10 mouse cellular contexts compared by ENCODE assay signal in the genomic region with DNA sequence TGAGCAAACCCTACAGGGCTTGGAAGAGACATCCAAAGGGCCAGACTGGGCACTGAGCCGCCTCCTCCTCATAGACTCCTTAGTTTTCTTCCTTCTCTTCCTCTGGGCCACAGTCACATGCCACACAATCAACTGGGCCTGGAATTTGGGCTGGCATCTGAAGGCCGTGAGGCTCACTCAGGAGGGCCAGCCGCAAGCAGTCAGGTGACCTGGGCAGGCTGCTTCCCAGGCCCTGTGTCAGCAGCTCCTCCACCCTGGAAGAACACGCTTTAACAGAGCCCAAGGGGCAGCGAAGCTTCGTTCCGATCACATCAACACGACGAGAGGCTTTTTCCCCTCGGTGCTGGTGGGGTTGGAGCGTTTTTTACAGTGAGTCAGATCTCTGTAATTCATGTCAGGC. TPM values are rescaled to one million over a fixed set of nuclear protein-coding genes. Genes with fewer than 3 reads are reported as not detected.
DNase-seq lines count a peak whose midpoint lies in the region; ATAC-seq and TF ChIP-seq lines count a peak whose summit lies in the region.
"Had no signal": no experiment of that assay in that cellular context is flagged by ENCODE, and none has a peak within 500 bp of the region (broad histone marks: within the 10 kb centered on the region; RNA-seq: fewer than 3 reads in every experiment).

No protein-coding gene starts in this region.

- H3K9me3 ChIP-seq in forebrain, embryonic 14.5 days (replicated peaks; ENCODE audit: control insufficient read depth, low read length): no peaks in the 10 kb centered on the region
- H3K9me3 ChIP-seq: forebrain, embryonic 15.5 days; neural tube, embryonic 13.5 days had no signal

- no peak overlapping the region for H3K4me2 ChIP-seq in forebrain, embryonic 14.5 days (ENCODE audit: low read length)
- H3K4me2 ChIP-seq: forebrain, embryonic 15.5 days; neural tube, embryonic 13.5 days had no signal

- peak overlapping the region; percentile 89 for H3K27ac ChIP-seq in cerebellum, adult 2 months (ENCODE audit: insufficient read depth, low read length)
- H3K27ac ChIP-seq in layer of hippocampus, adult 2 months: peak overlapping the region; percentile 54
- no peak overlapping the region for H3K27ac ChIP-seq in forebrain, embryonic 14.5 days (ENCODE audit: low read depth, low read length)
- H3K27ac ChIP-seq: forebrain, embryonic 15.5 days; neural tube, embryonic 13.5 days had no signal

- no peak overlapping the region for H3K4me3 ChIP-seq in cerebellum, adult 2 months (replicated peaks; ENCODE audit: insufficient read depth, low read depth, low read length)
- no peak overlapping the region for H3K4me3 ChIP-seq in layer of hippocampus, adult 2 months
- no peak overlapping the region for H3K4me3 ChIP-seq in forebrain, embryonic 14.5 days (ENCODE audit: low read depth, low read length)
- H3K4me3 ChIP-seq: forebrain, embryonic 15.5 days; neural tube, embryonic 13.5 days had no signal

- TF ChIP-seq POLR2A in cerebellum, adult 2 months (IDR thresholded peaks at IDR 0.05; ENCODE audit: borderline replicate concordance, insufficient read depth, low read length): no peak

- H3K4me1 ChIP-seq in cerebellum, adult 2 months (ENCODE audit: control insufficient read depth, insufficient read depth, low read length): peaks cover 88% of the 10 kb centered on the region
- peaks cover 20% of the 10 kb centered on the region for H3K4me1 ChIP-seq in forebrain, embryonic 14.5 days (ENCODE audit: control insufficient read depth, insufficient read depth, low read length)

- DNase-seq in cerebellum, adult 2 months: peak; percentile 38 to 44
- DNase-seq in cerebellum, postnatal 4 days (ENCODE audit: low spot score in 2 of 2): no peak
- no peak for DNase-seq in layer of hippocampus, adult 2 months (ENCODE audit: low spot score in 2 of 2)
- no peak for DNase-seq in layer of hippocampus, adult 9-10 months (ENCODE audit: low spot score)
- peak; percentile 47 for DNase-seq in cerebellum, adult 9-11 months
- peak; percentile 42 for DNase-seq in kidney, postnatal 10 days
- no peak for DNase-seq in yolk sac, embryonic 10.5 days (ENCODE audit: low spot score)
- DNase-seq in forebrain, embryonic 14.5 days (ENCODE audit: low spot score): no peak

- no peak overlapping the region for H3K9ac ChIP-seq in forebrain, embryonic 14.5 days (ENCODE audit: low read length)
- H3K9ac ChIP-seq: forebrain, embryonic 15.5 days; neural tube, embryonic 13.5 days had no signal

- no peaks in the 10 kb centered on the region for H3K27me3 ChIP-seq in cerebellum, adult 2 months (ENCODE audit: control insufficient read depth, insufficient read depth, low read length)
- no peaks in the 10 kb centered on the region for H3K27me3 ChIP-seq in forebrain, embryonic 14.5 days (replicated peaks; ENCODE audit: control insufficient read depth, insufficient read depth, low read length)
- H3K27me3 ChIP-seq: forebrain, embryonic 15.5 days; neural tube, embryonic 13.5 days had no signal

- WGBS in cerebellum, adult 2 months: 47% methylated on average over 11 of the region's 11 CpGs
- 89% methylated on average over 11 of the region's 11 CpGs for WGBS in forebrain, embryonic 14.5 days

- no peak for ATAC-seq in forebrain, embryonic 14.5 days
- ATAC-seq: forebrain, embryonic 15.5 days had no signal

- H3K36me3 ChIP-seq in forebrain, embryonic 14.5 days (ENCODE audit: control insufficient read depth, insufficient read depth, low read length): peaks cover 4% of the 10 kb centered on the region; the same call in 1 of the 2 replicates
- H3K36me3 ChIP-seq: forebrain, embryonic 15.5 days; neural tube, embryonic 13.5 days had no signal

- no peak for TF ChIP-seq CTCF in cerebellum, adult 2 months (IDR thresholded peaks at IDR 0.05; ENCODE audit: borderline replicate concordance, insufficient read depth, low read depth, low read length)
- TF ChIP-seq CTCF in layer of hippocampus, adult 2 months (conservative IDR thresholded peaks at IDR 0.05): no peak

RNA-seq across cellular contexts. Expression of gene Fam53b, which starts 11.0 kb away (rescaled TPM):
- 37.3 and 37.8 TPM in 2 replicates for polyA plus RNA-seq in cerebellum, adult 2 months (2012; rRNA removed)
- total RNA-seq in layer of hippocampus, adult 2 months (2021): 10 to 100 TPM; 42.3 to 54.8 TPM
- polyA plus RNA-seq in forebrain, embryonic 14.5 days (2014; fragmentation: Nextera tagmentation; extraction: Ambion mirVana): 17.1 and 25.1 TPM in 2 replicates

RNA-seq across cellular contexts. Expression of gene Eef1akmt2, which starts 49.8 kb away (rescaled TPM):
- 44.7 and 46.3 TPM in 2 replicates for polyA plus RNA-seq in cerebellum, adult 2 months (2012; rRNA removed)
- 10 to 100 TPM; 35.8 to 38.6 TPM for total RNA-seq in layer of hippocampus, adult 2 months (2021)
- polyA plus RNA-seq in forebrain, embryonic 14.5 days (2014; fragmentation: Nextera tagmentation; extraction: Ambion mirVana): 99.8 and 110 TPM in 2 replicates

RNA-seq across cellular contexts. Expression of gene Abraxas2, which starts 56.3 kb away (rescaled TPM):
- polyA plus RNA-seq in cerebellum, adult 2 months (2012; rRNA removed): 28.8 and 28.9 TPM in 2 replicates
- total RNA-seq in layer of hippocampus, adult 2 months (2021): 10 to 100 TPM; 28.8 to 30.3 TPM
- polyA plus RNA-seq in forebrain, embryonic 14.5 days (2014; fragmentation: Nextera tagmentation; extraction: Ambion mirVana): 35.9 and 45.5 TPM in 2 replicates

Comparison
In these comparisons a context has a peak if more than half of its experiments do, and no peak if none do; other contexts are left out.
1. DNase-seq: peak in cerebellum, adult 2 months (2 of 2), cerebellum, adult 9-11 months (single experiment) and kidney, postnatal 10 days (single experiment); none in cerebellum, postnatal 4 days (0 of 2), layer of hippocampus, adult 2 months (0 of 2), layer of hippocampus, adult 9-10 months (single experiment), yolk sac, embryonic 10.5 days (single experiment) and forebrain, embryonic 14.5 days (single experiment).